Mouse (Mus musculus): ENCODE measurements at regions not wholly inside any gene's neighbourhood (a gene's known extent, or its start where the extent isn't known, plus 50 kb on each side); places are given as distances from the start of the nearest gene placed in this dataset.

GRCm38 (mm10) chr19:26234539-26234938, 370.3 kb upstream of the Smarca2 start:
- DNase-seq, result no peak
- intact Hi-C loops (cut with DNase I), result no loop called here

- intact Hi-C loops (cut with DNase I), result no loop called here
Observed at GRCm38 (mm10) chr19:26244067-26244466, 360.8 kb upstream of the Smarca2 start.

GRCm38 (mm10) chr19:26249751-26250150, 355.1 kb upstream of the Smarca2 start:
- intact Hi-C loops (cut with DNase I), result no loop called here
- no peak for DNase-seq

More at GRCm38 (mm10) chr19:26244067-26244466, 360.8 kb upstream of the Smarca2 start:
- no peak for DNase-seq

GRCm38 (mm10) chr19:26258677-26259076, 346.2 kb upstream of the Smarca2 start:
- no peak for DNase-seq

GRCm38 (mm10) chr19:26261530-26261929, 343.3 kb upstream of the Smarca2 start:
- DNase-seq, result no peak
- intact Hi-C loops (cut with DNase I), result no loop called here

More at GRCm38 (mm10) chr19:26258677-26259076, 346.2 kb upstream of the Smarca2 start:
- intact Hi-C loops (cut with DNase I), result no loop called here

- intact Hi-C loops (cut with DNase I), result no loop called here
- DNase-seq, result no peak
Observed at GRCm38 (mm10) chr19:26296360-26296759, 308.5 kb upstream of the Smarca2 start.

- DNase-seq, result no peak
- intact Hi-C loops (cut with DNase I), result no loop called here
Observed at GRCm38 (mm10) chr19:26308477-26309135, 296.2 kb upstream of the Smarca2 start.

GRCm38 (mm10) chr19:26318977-26319376, 285.9 kb upstream of the Smarca2 start:
- intact Hi-C loops (cut with DNase I), result no loop called here
- DNase-seq, result no peak

GRCm38 (mm10) chr19:26323682-26324081, 281.2 kb upstream of the Smarca2 start:
- intact Hi-C loops (cut with DNase I), result no loop called here
- DNase-seq, result no peak

GRCm38 (mm10) chr19:26339120-26339519, 265.7 kb upstream of the Smarca2 start:
- intact Hi-C loops (cut with DNase I), result no loop called here

GRCm38 (mm10) chr19:26340155-26340554, 264.7 kb upstream of the Smarca2 start:
- intact Hi-C loops (cut with DNase I), result no loop called here
- no peak for DNase-seq

More at GRCm38 (mm10) chr19:26339120-26339519, 265.7 kb upstream of the Smarca2 start:
- DNase-seq, result no peak

- no peak for DNase-seq
- intact Hi-C loops (cut with DNase I), result no loop called here
Observed at GRCm38 (mm10) chr19:26355054-26355453, 249.8 kb upstream of the Smarca2 start.

GRCm38 (mm10) chr19:26383961-26384381, 220.9 kb upstream of the Smarca2 start:
- DNase-seq, result no peak
- intact Hi-C loops (cut with DNase I), result no loop called here

GRCm38 (mm10) chr19:26386075-26386474, 218.8 kb upstream of the Smarca2 start:
- no peak for DNase-seq
- intact Hi-C loops (cut with DNase I), result no loop called here

GRCm38 (mm10) chr19:26412684-26413083, 192.2 kb upstream of the Smarca2 start:
- DNase-seq, result no peak
- intact Hi-C loops (cut with DNase I), result no loop called here

- intact Hi-C loops (cut with DNase I), result no loop called here
Observed at GRCm38 (mm10) chr19:26414476-26415024, 190.3 kb upstream of the Smarca2 start.

GRCm38 (mm10) chr19:26419781-26420180, 185.1 kb upstream of the Smarca2 start:
- DNase-seq, result no peak

More at GRCm38 (mm10) chr19:26414476-26415024, 190.3 kb upstream of the Smarca2 start:
- DNase-seq, result no peak

GRCm38 (mm10) chr19:26439163-26439562, 165.7 kb upstream of the Smarca2 start:
- DNase-seq, result no peak
- intact Hi-C loops (cut with DNase I), result no loop called here

More at GRCm38 (mm10) chr19:26419781-26420180, 185.1 kb upstream of the Smarca2 start:
- intact Hi-C loops (cut with DNase I), result no loop called here

- intact Hi-C loops (cut with DNase I), result no loop called here
- peak in 1 of 2 experiments; percentile 3 for DNase-seq
Observed at GRCm38 (mm10) chr19:26445309-26445708, 159.5 kb upstream of the Smarca2 start.

- DNase-seq, result no peak
- intact Hi-C loops (cut with DNase I), result no loop called here
Observed at GRCm38 (mm10) chr19:26447427-26448023, 157.3 kb upstream of the Smarca2 start.

GRCm38 (mm10) chr19:26461712-26462111, 143.1 kb upstream of the Smarca2 start:
- intact Hi-C loops (cut with DNase I), result no loop called here

GRCm38 (mm10) chr19:26465228-26465627, 139.6 kb upstream of the Smarca2 start:
- DNase-seq, result peak; percentile 3 to 40
- intact Hi-C loops (cut with DNase I), result no loop called here

More at GRCm38 (mm10) chr19:26461712-26462111, 143.1 kb upstream of the Smarca2 start:
- no peak for DNase-seq

All from heart, postnatal 10 days (tissue).